Mouse (Mus musculus): ENCODE measurements around the gene Wfdc15b.
"Not testable (repeated sequence)": the region's sequence is repeated elsewhere in the genome, so short reads cannot be mapped to it uniquely, and the experiment has no call there.

Gene Wfdc15b

DNA sequence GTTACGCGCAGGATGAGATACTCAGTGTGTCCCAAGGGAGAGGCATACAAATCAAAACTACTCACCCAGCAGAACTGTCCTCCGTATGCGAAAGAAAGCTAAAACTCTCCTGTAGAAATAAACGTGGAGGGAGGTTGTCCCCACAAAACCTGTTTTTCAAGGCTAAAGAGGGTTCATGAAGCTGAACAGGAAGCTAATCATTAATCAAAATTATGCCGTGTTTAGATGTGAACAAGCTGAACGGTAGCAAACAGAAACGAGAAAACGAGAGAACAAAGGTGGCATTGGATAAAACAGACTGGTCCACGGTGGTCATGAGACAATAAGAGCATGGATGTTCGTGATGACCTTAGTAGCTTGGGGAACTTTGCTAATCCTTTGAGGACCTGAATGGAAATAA, at the start of gene Wfdc15b:
Gene Wfdc15b (minus strand): TSS at position 139 of the 400 bp plus-strand sequence.
- no peak for DNase-seq (ENCODE audit: low spot score)

DNA sequence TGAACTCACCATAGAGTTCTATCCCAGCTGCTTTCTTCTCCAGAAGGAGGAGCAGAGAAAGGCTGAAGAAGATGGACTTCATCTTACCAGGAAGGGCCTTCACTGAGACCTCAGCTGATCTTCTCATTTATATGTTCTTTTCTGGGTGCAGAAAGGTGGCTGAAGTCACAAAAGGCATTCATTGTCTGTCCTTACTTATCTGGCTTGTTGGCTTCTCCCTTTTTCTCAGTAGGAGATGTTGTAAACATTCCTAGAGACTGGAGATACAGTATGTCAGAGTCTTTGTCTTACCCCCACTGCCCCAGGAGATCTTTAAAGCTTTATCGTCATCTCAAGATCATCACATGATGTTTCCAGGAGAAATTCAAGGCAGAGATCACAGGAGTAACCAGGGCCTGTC, 35.1 kb upstream of the Wfdc15b start, which contains the start of gene Svs3b:
Gene Svs3b (minus strand): TSS at position 101 of the 400 bp plus-strand sequence.
- not testable (repeated sequence) for DNase-seq (ENCODE audit: low spot score)

DNA sequence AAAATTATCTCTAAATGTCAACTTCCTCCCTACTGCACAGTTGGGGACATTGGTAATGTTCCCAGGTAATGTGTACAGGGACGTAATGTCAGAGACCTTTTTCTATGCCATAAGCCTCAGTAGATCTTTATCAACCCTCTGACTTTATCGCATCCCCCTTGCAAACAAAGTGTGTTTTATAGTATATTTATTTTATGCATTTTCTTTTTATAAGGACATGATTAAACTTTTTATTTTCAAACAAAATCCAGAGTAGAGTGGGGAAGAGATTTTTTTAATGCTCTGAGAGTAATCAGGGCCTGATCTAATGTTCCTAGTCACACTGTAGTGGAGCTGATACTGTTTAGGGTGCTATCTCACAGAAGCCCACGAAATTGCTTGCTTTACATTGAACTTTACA, 16.9 kb upstream of the Wfdc15b start, which contains the start of gene Svs2:
Gene Svs2 (minus strand): TSS at position 101 of the 400 bp plus-strand sequence.
- DNase-seq (ENCODE audit: low spot score), result no peak

DNA sequence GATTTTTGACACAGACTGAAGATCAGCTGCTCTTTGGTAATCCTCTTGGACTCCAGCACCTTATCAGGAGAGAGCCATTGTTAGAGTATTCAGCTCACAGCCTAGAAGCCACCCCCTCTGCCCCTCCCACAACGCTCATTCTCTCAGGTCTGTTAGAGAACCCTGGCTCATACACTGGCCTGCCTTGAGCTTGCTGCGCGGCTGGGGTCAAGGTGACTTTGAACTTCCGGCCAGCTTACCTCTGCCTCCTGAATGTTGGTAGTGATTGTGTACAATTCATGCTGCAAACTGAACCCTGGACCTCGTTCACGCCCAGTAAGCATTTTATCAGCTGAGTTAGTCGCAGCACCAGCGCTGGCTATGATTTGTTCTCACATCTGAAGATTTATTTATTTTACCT, 11.2 kb upstream of the Wfdc15b start:
- DNase-seq (ENCODE audit: low spot score), result no peak

DNA sequence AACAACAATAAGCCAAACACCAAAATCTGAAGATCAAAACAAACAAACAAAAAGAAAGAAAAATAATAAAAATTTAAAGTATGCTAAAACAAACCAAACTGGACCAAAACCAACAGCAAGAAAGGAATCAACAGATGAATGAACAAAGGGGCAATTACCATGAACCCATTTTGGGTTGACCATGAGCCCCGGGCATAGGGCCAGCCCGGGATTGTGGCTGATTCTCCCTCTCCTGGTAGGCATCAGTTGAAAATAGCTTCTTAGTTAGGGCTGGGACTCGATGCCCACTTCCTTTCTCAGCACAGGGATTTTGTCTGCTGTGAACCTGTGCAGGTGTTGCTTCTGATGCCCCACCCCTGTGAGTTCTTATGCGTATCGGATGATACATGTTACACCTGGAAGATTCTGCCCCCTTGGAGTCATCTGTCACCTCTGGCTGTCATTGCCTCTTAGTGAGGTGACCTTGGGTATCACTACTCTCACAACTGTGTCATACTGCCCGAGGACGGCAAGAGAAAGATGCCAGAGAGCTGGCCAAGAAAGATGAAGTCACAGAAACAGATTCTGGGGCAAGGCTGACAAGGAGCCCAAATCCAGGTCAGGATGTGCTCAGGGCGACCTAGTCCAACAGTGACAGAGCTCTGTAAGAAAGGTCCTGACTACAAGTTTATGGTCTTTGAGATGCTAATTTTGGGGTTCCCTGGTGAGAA, 7.1 kb upstream of the Wfdc15b start:
- no peak for DNase-seq (ENCODE audit: low spot score)

DNA sequence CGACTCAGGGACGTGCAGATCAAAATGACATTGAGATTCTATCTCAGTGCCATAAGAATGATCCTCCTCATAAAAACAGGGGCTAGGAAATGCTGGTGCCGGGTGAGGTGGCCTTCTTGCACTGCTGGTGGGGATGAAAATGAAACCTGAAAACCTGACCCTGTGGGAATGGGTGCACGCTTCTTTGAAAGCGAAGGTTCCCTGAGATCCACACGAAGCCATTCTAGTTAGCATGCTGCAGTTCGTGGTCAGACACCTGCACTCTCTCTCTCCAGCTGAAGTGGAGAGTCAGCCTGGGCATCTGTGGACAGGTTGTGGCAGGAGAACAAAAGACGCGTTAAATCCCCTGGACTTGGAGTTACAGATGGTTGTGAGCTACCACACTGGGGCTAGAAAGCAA, 2.2 kb downstream of the Wfdc15b start:
- DNase-seq (ENCODE audit: low spot score), result no peak

DNA sequence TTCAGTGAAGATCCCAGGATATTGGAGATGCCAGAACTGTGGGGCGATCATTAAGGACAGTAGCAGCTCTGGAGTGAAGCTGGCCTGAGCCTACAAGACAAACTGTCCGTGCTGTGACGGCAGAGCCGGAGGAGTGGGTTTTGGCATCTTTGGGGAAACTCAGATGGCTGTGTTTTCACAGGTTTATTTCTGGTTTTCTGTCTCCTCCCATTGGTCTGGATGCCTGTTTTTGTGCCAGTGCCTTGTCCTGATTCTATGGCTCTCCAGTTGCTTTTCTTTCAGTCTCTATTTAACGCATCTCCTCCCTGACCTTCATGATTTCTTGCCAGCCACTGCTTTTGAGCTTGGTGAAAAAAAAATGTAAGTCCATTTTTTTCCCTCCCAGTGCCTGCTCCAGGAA, 8.7 kb downstream of the Wfdc15b start:
- DNase-seq (ENCODE audit: low spot score), result no peak

DNA sequence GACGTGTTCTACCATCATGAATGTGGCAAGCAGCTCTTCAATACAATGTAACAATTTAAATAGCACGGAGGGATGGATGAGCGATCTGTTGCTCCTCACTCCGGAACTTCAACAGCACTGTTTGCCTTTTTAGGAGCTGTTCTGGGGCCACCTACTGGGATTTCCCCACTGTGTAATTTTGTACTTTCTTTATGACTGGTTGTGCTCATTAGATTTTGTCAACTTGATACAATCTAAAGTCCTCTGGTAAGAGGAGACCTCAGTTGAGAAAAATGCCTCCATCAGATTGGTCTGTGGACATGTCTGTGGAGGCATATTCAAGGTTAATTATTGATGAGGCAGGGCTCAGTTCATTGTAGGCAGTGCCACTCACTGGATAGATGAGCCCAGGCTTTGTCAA, 10.6 kb downstream of the Wfdc15b start:
- DNase-seq (ENCODE audit: low spot score), result no peak

DNA sequence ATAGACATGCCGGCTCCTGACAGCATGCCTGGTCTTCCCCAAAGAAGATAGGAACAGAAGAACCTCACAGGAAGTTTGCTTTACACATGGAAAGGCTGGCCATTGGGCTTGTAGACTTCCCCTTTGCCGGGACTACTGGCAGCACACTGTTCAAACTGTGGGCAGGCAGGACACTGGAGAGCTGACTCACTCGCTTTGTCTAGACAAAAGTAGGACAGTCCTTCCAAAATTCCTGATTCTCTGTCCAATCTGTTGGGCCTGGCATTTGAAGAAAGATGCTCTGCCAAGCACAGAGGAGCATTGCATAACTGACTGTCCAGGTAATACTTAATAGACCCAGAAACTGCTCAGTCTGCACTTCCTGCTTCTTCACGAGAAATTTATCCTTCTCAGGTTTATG, 14.8 kb downstream of the Wfdc15b start:
- no peak for DNase-seq (ENCODE audit: low spot score)

DNA sequence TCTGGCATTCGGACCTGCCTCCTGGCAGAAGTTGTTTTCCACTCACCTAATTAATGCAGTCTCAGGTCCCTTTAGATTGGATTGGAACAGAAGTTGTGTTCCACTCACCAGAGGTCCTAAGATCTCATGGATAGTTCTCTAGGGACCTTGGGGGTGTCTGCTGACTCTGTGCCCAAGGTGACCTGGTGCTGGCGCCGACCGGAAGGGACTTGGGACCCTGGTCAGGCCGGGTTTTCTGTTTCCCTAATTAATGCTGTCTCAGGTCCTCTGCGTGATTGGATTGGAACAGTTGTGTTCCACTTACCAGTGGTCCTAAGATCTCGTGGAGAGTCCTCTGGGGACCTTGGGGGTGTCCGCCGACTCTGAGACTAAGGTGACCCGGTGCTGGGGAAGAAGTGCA, 15.4 kb downstream of the Wfdc15b start:
- DNase-seq (ENCODE audit: low spot score), result not testable (repeated sequence)

DNA sequence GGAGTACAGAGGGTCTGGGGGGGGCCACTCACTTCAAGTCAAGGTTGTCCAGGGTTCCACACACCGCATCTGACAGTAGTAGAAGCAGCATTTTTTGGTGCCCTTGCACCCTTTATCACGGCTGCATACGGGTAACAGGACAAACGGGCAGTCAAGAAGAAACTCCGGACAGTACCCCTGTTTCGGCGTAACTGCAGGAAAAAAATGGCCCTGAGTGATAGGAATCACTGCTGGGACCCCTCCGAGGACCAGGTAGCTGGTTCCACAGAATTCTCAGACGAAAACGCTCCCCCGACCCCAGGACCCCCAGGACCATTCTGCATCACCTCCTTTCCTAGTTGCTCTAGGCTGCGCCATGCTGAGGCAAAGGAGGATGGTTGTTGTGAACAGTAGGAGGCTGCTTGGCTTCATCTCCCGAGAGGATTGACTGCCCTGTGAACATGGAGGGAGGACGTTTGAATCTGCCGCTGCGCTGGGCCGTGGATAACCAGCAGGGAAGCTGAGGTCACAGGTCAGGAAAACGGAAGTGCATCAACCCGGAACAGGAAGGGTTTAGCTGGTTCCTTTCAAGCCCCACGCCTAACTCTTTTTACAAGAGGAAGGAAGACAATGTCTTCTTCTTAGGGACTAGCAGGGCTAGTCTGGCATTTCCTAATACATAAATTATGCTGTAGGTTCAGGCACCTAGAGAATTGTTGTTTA, 21.7 kb downstream of the Wfdc15b start, which contains the start of gene Wfdc15a:
Gene Wfdc15a (minus strand): TSS at position 505 of the 702 bp plus-strand sequence.
- no peak for DNase-seq (ENCODE audit: low spot score)

DNA sequence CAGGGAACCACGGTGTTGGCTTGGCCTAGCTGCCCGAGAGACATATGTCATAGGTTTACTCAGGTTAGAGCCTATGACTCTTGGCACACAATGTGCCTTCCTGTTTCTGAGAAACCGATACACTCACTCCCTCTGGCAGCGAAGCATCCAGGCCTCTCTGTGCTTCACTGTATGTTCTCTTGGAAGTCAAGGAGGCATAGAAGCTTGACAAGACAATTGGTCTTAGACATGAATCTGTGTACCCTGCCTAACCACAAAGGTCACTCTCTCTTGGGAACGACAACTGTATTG, 24.8 kb downstream of the Wfdc15b start:
- no peak for DNase-seq (ENCODE audit: low spot score)

DNA sequence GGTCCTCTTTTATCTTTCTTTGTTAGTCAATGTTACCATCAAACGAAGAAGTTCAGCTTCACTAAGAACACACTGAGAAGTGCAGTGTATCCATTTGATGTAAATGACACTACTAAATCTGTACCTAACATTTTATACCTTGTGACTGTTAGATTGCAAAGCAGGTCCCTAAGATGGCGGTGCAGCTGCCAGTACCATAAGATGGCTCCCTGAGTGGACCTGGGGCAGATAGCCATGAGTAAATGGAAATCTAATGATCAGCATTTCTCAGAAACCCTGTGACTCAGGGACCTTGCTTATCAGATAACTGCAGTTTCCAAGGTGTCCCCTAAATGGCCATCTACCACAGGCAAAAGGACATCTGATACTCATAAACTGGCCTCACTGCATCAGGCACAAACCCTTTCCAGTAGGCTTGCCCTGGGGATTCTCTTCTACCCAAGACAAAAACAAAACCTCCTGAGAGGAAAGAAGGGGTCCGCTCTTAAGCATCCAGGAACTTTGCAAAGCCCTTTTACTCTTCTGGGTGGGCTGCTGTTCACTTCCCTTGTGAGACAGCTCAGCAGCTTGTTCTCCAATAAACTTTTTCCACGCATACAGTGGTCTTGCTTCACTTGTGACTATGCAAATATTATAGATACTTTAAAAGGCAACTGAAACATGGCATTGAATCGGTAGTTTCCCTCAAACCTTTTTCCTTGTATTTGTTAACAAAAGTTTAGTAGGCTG, 25.3 kb downstream of the Wfdc15b start:
- no peak for DNase-seq (ENCODE audit: low spot score)

DNA sequence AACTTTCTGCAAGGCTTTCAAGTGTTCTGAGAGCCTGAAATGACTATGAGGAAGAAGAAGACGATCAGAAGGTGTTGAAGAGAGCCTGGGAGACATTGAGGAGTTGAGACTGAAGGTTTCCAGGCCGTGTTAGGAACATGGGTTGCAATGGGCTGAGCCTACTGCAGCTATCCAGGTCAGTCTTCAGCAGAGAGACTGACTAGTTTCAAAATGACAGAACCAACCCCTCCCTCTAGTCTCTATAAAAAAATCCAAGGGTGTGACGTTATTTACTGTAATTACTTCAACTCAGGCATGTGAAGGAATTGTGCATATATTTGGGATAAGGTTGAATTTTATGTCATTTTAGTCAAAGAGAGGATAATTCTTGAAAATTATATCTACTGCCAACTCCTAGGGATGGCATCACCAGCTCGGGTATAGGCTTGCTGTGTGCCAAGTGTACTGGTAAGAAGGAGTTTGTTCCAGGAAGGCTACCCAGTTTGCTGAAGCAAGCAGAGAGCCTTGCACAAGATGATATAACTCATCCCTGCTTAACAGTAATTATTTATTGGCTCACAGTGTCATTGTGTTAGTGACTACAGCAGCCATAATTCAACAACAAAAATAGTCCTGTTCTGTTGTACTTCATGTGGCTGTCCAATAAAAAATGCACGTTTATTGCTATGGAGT, 26.4 kb downstream of the Wfdc15b start:
- DNase-seq (ENCODE audit: low spot score), result no peak

DNA sequence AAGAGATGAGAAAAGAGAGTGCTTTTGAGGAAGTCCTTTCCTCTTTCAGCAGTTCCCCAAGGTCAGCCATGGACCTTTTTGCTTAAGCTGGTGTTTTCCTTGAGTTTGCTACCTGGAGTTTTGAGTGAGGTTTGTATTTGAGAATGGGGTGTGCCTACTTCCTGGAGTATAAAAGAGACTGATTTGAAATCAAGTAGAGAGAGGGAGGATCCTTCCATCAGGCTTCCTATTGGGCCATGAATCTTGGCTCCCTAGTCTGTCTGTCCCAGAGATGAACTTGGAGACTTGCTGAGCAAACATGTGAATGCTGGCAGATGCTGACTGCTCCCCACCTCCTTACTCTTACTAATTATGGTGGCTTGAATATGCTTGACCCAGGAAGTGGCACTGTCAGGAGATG, 29.2 kb downstream of the Wfdc15b start:
- no peak for DNase-seq (ENCODE audit: low spot score)

DNA sequence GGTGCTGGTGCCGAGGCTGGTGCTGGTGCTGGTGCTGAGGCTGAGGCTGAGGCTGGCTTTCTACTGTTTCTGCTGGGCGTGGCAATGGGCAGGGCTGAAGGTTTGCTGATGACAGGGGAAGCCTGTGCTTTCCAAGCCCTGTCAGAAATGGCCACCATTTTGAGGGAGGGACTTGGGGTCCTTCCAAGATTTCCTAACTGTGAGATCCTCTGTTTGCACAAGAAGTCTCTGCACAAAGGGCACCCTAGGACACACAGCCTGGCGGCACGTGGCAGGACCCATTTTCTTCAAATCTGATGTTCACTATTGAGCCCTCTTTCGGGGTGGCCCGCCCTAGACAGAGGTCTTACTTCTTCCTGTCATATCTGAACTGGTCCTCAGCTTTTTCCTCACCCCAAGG, 30.9 kb downstream of the Wfdc15b start, which contains the start of gene Wfdc12:
Gene Wfdc12 (minus strand): TSS at position 33 of the 400 bp plus-strand sequence.
- no peak for DNase-seq (ENCODE audit: low spot score)

DNA sequence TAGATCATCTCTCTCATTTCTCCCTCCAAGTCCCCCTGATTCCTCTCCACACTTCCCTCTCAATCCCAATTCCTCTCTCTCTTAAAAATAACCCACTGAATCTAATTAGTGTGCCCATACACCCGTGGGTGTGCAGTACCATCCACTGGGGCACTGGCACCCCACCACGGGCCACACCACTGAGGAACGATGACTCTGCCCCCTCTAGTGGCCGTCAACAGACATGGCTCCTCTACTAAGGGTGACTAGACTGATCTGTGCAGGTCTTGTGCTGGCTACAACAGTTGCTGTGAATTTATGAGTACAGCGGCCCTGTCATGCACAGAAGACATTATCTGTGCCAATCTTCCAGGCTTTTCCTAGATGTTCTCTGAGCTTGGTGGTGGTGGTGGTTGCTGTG, 32.7 kb downstream of the Wfdc15b start:
- no peak for DNase-seq (ENCODE audit: low spot score)

DNA sequence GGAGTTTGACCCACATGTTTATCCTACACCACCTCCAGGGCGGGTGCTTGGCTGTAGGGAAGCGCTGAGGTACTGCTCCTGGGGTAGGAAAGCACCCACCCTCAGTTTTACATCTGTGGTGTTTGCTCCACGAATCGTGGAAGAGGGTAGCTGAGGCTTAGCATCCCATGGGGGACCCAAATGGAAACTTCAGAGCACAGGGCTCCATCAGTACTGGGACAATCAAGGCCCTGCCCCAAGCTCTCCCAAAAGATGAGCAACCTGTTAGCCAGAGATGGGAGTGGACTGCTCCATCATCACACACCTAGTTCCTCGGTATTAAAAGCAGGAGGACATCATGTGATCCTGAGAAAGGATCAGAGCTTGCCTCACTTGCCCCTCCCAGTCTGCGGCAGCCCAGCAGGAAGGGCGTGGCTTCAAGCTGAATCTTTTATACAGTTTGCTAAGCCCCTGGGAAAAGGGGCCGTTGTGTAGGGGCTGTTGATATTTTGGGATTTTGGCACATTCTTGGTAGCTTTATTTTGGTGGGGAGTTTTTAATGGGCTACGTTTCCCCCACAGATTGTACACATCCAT, 37.2 kb downstream of the Wfdc15b start:
- DNase-seq (ENCODE audit: low spot score), result no peak

DNA sequence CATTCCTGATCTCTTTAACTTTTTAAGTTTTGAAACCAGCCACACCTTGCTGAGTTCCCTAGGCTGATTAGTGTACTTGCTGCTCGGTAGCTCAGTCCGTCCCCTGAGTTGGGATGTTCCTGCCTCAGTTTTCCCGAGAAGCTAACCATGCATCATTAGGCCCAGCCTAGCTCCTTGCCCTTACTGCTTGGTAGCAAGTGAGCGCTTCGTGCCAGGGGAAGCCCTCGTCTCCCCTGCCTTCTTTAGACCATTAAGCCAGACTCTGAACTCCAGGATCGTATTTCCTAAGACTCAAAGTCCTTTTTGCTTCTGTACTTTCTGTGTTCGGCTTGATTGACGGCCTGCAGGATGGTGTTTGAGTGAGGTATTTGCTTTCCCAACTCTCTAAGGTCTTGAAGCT, 38.1 kb downstream of the Wfdc15b start:
- no peak for DNase-seq (ENCODE audit: low spot score)

DNA sequence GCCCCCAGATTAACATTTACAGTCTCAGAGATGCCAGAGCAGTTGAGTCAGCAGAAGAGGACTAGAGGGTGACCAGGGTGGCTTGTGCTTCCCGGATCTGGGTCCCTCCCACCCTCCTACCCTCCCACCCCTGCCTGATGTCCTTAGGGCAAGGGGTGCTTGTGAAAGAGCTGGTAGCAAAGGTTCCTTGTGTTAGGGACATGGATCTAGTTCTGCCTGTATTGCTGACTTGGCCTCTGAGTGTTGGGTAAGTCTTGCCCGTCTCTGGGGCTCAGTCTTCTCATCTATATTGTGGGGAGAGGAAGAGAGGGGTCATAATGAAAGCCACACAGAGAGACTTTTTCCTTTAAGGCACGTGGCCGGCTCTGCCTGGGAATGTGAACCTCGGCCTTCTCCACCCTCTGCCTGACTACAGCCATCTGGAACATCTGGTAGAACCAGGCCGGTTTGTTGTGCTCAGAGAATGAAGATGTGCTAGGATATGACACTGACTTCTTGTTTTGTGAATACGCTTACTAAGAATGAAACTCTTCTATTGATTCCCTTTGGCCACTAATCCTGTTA, 38.7 kb downstream of the Wfdc15b start, which contains the start of gene Wfdc5:
Gene Wfdc5 (minus strand): TSS at position 51 of the 564 bp plus-strand sequence.
- no peak for DNase-seq (ENCODE audit: low spot score)

DNA sequence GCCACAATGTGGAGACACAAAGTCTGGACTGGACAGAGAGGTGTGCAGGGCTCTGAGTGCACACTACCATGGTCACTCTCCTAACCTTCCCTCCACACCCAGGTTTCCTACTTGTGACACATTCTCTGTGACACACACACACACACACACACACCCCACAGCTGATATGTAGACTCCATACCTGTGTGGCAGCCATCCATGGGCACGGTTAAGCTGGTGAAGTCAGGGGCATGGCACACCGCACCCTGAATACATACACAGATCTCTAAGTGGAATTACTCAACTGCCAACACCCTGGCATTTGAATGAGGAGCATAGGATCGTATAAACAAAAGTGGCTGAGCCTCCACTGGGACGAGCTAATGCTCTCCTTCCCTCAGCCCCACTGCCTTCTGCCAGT, 40.7 kb downstream of the Wfdc15b start:
- no peak for DNase-seq (ENCODE audit: low spot score)

DNA sequence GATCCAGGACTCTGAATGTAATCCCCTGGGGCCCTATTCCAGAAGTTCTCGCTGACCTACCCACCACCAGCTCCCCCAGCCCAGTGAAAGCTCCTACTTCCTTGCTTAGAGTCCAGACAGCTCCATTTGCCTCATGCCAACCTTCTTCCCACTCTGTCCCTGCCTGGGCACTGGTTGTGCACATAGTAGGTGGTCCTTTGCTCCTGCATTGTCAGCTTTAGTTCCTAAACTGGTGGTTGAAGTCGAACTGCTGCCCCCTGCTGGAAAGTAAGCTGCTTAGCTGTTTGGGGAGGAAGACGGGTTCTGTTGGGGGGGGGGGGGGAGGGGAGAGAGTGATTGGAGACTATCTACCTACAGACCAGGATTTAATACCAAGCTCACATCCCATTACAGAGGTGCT, 41.3 kb downstream of the Wfdc15b start:
- peak; percentile 34 for DNase-seq (ENCODE audit: low spot score)

All from T-cell, adult 2 months (primary cell).